Mouse (Mus musculus): ENCODE data around the gene Lzic. TPM values are rescaled to one million over a fixed set of nuclear protein-coding genes. Genes with fewer than 3 reads are reported as not detected.

Lzic gene
- total and polyA plus RNA-seq, 3 experiments, result 40.0 to 53.3 (median 43.4) TPM

DNA sequence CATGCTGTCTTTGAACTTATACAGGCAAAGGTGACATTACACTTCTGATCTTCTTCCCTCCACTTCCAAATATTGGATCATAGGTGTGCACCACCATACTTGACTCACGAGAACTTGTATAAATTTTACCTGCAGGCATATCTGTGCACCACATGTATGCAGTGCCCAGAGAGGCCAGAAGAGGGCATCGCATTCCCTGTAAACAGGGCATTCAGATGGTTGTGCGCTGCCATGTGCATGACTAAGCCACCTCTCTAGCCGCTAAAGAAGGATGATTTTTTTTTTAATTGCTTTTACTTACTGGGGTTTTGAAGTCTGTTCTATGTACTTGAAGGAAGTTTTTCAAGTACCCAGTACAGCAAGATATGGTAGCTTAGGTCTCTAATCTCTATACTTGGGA lies 31.4 kb upstream of the Lzic start:
- Histone ChIP-seq H3K27me3 (replicated peaks) (no peaks in the 10 kb centered on the region), H3K27ac (ENCODE audit: insufficient read depth, low read depth) (no peak overlapping the region), H3K79me2 (replicated peaks; ENCODE audit: control insufficient read depth, extremely low read depth, insufficient read depth, poor library complexity, severe bottlenecking) (no peaks in the 10 kb centered on the region), H3K4me3 (replicated peaks in 1 of 3; ENCODE audit: low read depth in 2 of 3, low read length in 2 of 3, poor library complexity in 1 of 3) (no peak overlapping the region), H3K9ac (ENCODE audit: insufficient read depth, low read depth) (no peak overlapping the region), H3K36me3 (replicated peaks in 1 of 2; ENCODE audit: control insufficient read depth in 1 of 2, insufficient read depth in 1 of 2, low read length in 1 of 2) (no peaks in the 10 kb centered on the region), H3K4me2 (ENCODE audit: insufficient read depth, low read depth, poor library complexity, severe bottlenecking) (no peak overlapping the region), H3K4me1 (ENCODE audit: control insufficient read depth in 1 of 2, insufficient read depth in 2 of 2) (no peaks in the 10 kb centered on the region), H3K9me3 (replicated peaks; ENCODE audit: low read length) (peaks cover 2% of the 10 kb centered on the region)
- in situ Hi-C loops (cut with MboI; ENCODE audit: low pct_ligation_motif_present, low pct_unique_long_range_greater_than_20kb, low sequenced_read_pairs) (loop anchor here (5.0 kb wide), 1 partner anchor 74 kb away; no protein-coding TSS in a partner anchor), dilution Hi-C loops (cut with MboI; ENCODE audit: extremely low pct_ligation_motif_present, extremely low pct_unique_long_range_greater_than_20kb, low sequenced_read_pairs) (no loop called here)
- DNase-seq (ENCODE audit: extremely low read depth), result peak; percentile 33
- TF ChIP-seq CHD2 (IDR thresholded peaks at IDR 0.05; ENCODE audit: low read length) (no peak), E2F4 (IDR thresholded peaks at IDR 0.05; ENCODE audit: insufficient replicate concordance, low read depth, low read length) (no peak), MAZ (IDR thresholded peaks at IDR 0.05; ENCODE audit: low read depth, low read length) (no peak), ZMIZ1 (IDR thresholded peaks at IDR 0.05; ENCODE audit: low read depth, low read length) (no peak), RAD21 (IDR thresholded peaks at IDR 0.05; ENCODE audit: low read depth, low read length) (peak; percentile 42), SMC3 (IDR thresholded peaks at IDR 0.05; ENCODE audit: low read depth, low read length) (peak; percentile 58), MEF2A (IDR thresholded peaks at IDR 0.05; ENCODE audit: borderline replicate concordance, low read depth, low read length) (no peak), MYC (IDR thresholded peaks at IDR 0.05; ENCODE audit: low read depth, low read length) (0 out of 2 replicates have a peak, but pooled peaks have one; percentile 26), CHD1 (IDR thresholded peaks at IDR 0.05; ENCODE audit: low read depth, low read length) (no peak), HCFC1 (IDR thresholded peaks at IDR 0.05; ENCODE audit: low read depth, low read length) (no peak), TBP (conservative IDR thresholded peaks at IDR 0.05; ENCODE audit: low read depth, low read length) (no peak), CTCF (conservative IDR thresholded peaks at IDR 0.05 in 1 of 2, IDR thresholded peaks at IDR 0.05 in 1 of 2; ENCODE audit: low read depth in 2 of 2, low read length in 2 of 2) (peak; percentile 40 to 59), PAX5 (IDR thresholded peaks at IDR 0.05; ENCODE audit: low read length) (no peak), POLR2A (IDR thresholded peaks at IDR 0.05; ENCODE audit: low read depth, low read length) (no peak), NELFE (IDR thresholded peaks at IDR 0.05; ENCODE audit: low read depth, low read length) (no peak)

GRCm38 (mm10) chr4:149454263-149454662 lies 30.8 kb upstream of the Lzic start:
- no peak overlapping the region for H3K9ac ChIP-seq (ENCODE audit: insufficient read depth, low read depth)
- no peaks in the 10 kb centered on the region for H3K36me3 ChIP-seq (replicated peaks in 1 of 2; ENCODE audit: control insufficient read depth in 1 of 2, insufficient read depth in 1 of 2, low read length in 1 of 2)
- in situ Hi-C loops (cut with MboI; ENCODE audit: low pct_ligation_motif_present, low pct_unique_long_range_greater_than_20kb, low sequenced_read_pairs), result loop anchor here (5.0 kb wide), 1 partner anchor 73 kb away; no protein-coding TSS in a partner anchor

More at GRCm38 (mm10) chr4:149454263-149454662, 30.8 kb upstream of the Lzic start:
- TF ChIP-seq JUN (IDR thresholded peaks at IDR 0.05; ENCODE audit: insufficient read depth, low read depth, low read length) (no peak), MYC (IDR thresholded peaks at IDR 0.05; ENCODE audit: low read depth, low read length) (no peak), CHD1 (IDR thresholded peaks at IDR 0.05; ENCODE audit: low read depth, low read length) (no peak), IRF4 (IDR thresholded peaks at IDR 0.05; ENCODE audit: low read depth, low read length) (no peak), NRF1 (IDR thresholded peaks at IDR 0.05; ENCODE audit: low read depth, low read length) (no peak), POLR2A (IDR thresholded peaks at IDR 0.05; ENCODE audit: low read depth, low read length) (no peak), RAD21 (IDR thresholded peaks at IDR 0.05; ENCODE audit: low read depth, low read length) (no peak), UBTF (IDR thresholded peaks at IDR 0.05; ENCODE audit: low read depth, low read length) (no peak), ZNF384 (IDR thresholded peaks at IDR 0.05; ENCODE audit: low read depth, low read length) (no peak), NELFE (IDR thresholded peaks at IDR 0.05; ENCODE audit: low read depth, low read length) (no peak), JUND (conservative IDR thresholded peaks at IDR 0.05; ENCODE audit: low read depth, low read length) (no peak), SMC3 (IDR thresholded peaks at IDR 0.05; ENCODE audit: low read depth, low read length) (no peak), TBP (conservative IDR thresholded peaks at IDR 0.05; ENCODE audit: low read depth, low read length) (no peak), POLR2AphosphoS2 (IDR thresholded peaks at IDR 0.05; ENCODE audit: low read depth, low read length) (no peak), ELF1 (IDR thresholded peaks at IDR 0.05; ENCODE audit: low read depth, low read length) (no peak)
- Histone ChIP-seq H3K27me3 (replicated peaks) (no peaks in the 10 kb centered on the region), H3K4me1 (ENCODE audit: control insufficient read depth in 1 of 2, insufficient read depth in 2 of 2) (no peaks in the 10 kb centered on the region), H3K4me2 (ENCODE audit: insufficient read depth, low read depth, poor library complexity, severe bottlenecking) (no peak overlapping the region), H3K9me3 (replicated peaks; ENCODE audit: low read length) (peaks cover 2% of the 10 kb centered on the region), H3K4me3 (replicated peaks in 1 of 3; ENCODE audit: low read depth in 2 of 3, low read length in 2 of 3, poor library complexity in 1 of 3) (no peak overlapping the region), H3K79me2 (replicated peaks; ENCODE audit: control insufficient read depth, extremely low read depth, insufficient read depth, poor library complexity, severe bottlenecking) (no peaks in the 10 kb centered on the region), H3K27ac (ENCODE audit: insufficient read depth, low read depth) (no peak overlapping the region)
- dilution Hi-C loops (cut with MboI; ENCODE audit: extremely low pct_ligation_motif_present, extremely low pct_unique_long_range_greater_than_20kb, low sequenced_read_pairs), result no loop called here
- no peak for DNase-seq (ENCODE audit: extremely low read depth)

Measured in CH12.LX (cell line).